Mouse (Mus musculus): ENCODE measurements around the gene Sh2b1.

Sh2b1 gene

DNA sequence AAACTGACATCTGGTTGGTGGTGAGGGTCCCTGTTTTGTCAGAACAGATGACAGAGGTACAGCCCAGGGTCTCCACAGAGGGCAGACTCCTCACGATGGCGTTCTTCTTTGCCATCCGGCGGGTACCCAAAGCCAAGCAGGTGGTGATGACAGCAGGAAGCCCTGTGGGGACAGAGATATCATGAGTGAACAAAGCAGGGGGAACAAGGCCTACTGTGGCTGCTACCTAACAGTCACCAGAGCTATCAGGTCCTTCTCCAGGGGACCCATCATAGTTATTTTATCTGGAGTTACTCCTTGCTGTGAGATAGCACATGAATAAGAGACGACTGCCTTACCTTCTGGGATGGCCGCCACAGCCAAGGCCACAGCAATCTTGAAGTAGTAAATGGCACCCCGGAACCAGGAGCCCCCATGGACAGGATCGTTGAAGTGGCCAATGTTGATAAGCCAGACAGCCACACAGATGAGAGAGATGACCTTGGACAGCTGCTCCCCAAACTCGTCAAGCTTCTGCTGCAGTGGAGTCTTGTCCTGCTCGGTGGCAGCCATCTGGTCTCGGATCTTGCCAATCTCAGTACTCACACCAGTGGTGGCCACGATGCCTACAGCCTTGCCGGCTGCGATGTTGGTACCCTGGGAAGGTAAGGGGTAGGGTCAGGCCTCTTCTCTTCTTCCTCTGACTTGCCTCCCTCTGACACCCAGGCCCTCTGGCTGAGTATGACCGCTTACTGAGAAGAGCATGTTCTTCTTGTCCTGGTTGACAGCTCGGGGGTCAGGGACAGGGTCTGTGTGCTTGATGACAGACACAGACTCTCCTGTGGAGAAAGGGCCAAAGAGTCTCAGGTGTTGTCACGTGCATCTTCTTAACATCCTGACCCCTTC, 18.6 kb downstream of the Sh2b1 start:
- DNase-seq (ENCODE audit: low read depth, low spot score): no peak

DNA sequence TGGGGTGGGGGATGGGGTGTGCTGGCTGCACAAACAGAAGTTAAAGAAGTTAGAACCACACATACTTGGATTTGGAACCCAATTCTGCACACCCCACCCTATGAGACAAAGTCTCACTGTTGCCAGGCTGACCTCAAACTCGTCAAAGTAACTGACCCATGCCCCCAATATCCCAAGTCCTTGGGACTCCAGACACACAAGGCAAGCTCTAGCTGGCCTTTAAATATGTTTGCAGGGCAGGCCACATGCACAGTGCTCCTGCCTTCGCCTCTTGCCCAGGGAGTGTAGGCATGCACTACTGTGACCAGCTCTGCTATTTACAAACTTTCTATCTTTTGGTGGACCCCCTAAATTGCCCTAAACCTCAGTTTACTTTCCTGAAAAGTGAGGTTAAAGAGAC, 20.0 kb downstream of the Sh2b1 start:
- DNase-seq (ENCODE audit: low read depth, low spot score): no peak

DNA sequence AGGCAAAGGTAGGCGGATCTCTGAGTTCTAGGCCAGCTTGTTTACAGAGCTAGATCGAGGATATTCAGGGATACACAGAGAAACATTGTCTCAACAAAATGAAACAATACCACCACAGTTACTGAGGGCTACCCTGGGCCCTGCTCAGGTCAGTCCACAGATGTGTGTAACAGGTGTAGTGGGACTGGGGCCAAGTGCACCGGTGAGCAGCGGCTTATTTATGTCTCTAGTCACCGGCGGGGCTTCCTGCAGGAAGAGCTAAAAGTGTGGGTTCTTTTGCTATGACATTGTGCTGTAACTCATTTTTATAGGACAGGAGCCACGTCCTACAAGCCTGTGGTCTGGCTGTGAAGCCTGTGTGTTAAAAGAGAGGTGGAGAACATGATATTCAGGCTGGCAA, 21.4 kb downstream of the Sh2b1 start:
- no peak for DNase-seq (ENCODE audit: low read depth, low spot score)

DNA sequence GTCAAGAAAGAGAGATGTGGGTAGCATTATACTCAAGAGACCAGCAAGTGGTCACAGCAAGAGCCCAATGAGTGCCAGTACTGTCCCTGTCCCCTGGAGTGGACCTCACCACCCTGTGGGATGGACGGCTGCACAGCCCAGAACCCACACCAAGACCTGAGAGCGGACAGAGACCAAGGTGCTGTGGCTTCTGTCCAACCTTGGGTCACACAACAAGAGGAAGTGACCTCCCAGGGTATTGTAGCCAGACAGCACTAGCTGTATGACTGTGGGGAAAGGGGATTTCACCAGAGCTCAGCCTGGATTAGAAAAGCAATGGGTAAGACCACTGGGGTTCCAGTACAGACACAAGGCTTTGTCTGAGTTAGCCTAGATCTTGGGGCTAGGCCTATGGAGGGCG, 23.0 kb downstream of the Sh2b1 start:
- DNase-seq (ENCODE audit: low read depth, low spot score): no peak

DNA sequence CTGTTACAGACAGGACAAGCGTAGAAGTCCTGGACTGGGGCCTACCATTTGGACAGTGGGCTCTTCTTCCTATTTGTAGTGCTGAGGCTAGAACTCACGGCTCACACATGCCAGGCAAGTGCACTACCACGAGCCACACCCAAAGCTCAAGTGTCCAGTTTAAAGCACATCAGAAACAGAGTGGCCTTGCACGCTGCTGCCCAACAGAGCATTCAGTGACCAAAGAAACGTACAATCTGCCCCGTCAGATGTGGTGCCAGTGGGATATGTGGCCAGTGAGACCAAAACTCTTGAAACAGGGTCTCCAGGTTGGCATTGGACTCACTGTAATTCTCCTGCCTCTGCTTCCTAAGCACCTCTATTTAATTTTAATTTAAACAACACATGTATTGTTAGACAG, 24.6 kb downstream of the Sh2b1 start:
- no peak for DNase-seq (ENCODE audit: low read depth, low spot score)

DNA sequence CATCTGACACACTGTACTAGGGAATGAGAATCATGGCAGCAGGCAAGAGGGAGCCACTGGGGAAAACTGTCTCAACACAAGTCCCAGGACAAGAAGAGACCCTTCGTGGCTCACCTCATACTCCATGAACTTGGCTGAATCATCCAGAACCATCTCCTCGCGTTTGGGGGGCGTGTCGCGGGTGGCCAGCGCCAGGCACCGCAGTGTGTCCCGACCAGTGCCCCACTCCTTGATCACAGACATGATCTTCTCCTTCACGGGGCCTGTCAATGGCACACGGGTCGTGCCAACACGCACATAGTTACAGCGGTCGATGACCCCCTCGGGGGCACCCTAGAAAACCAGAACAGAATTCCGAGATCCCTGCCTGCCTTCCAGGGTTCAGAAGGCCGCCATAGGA, 25.2 kb downstream of the Sh2b1 start:
- no peak for DNase-seq (ENCODE audit: low read depth, low spot score)

DNA sequence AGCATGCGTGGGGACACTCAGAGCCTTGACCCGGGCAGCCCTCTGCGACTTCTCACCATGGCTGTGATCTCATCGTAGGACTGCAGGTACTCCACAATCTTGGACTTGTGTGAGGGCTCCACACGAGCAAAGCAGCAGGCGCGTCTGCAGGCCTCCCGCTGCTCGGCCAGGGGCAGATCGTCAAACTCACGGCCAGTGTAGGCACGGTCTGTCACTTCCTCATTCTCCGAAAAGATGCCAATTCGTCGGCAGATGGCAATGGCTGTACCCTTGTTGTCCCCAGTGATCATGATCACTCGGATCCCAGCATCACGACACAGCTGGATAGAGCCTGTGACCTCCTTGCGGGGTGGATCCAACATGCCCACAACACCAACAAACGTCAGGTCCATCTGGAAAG, 26.7 kb downstream of the Sh2b1 start:
- DNase-seq (ENCODE audit: low read depth, low spot score): no peak

DNA sequence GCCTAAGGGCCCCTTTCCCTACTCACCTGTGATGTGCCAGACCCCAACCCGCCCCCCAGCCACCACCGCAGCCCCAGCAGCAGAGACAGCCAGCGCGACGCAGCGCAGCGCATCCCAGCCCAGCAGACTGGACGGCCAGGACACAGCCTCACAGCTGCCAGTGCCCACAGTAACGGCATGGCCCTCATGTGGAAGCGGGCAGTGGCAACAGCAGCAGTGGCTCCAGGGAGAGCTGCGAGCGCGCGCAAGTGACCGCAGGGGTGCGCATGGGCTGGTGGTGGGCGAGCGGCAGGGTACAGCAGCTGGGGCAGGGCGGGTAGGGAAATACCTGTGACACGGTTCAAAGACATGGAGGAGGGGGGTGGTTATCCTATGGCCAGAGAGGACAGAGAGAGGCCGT, 29.0 kb downstream of the Sh2b1 start:
- no peak for DNase-seq (ENCODE audit: low read depth, low spot score)

DNA sequence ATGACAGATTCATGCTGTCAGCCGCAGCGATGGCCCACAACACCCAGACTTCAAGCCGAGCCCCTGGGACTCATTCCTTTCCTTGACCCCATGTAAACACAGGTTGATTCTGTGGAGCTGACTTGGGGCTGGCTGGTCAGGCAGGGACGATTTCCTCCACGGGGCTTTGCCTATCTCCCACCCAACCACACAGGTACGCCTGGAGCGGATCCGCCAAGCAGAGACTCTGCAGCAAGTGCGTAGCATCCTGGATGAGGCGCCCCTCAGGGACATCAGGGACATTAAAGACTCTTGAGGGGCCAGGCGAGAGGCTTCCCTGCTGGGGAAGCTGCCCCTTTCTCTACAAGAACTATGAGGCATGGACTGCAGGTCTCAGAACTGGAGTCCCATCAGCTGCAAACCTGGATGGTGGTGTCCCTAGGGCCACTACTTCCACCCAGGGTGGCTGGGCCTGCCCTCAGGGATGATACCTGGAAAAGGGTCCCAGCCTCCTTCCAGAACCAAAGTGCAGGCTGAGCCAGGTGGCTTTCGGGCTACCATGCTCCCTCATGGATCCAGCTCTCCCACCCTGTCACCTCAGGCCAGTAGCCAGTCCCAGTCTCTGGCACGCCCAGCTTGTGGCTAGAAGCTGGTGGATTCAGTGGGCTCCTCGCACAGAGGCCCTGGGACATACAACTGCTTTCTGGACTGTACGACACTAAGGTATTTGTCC, 30.0 kb downstream of the Sh2b1 start:
- DNase-seq (ENCODE audit: low read depth, low spot score): no peak

DNA sequence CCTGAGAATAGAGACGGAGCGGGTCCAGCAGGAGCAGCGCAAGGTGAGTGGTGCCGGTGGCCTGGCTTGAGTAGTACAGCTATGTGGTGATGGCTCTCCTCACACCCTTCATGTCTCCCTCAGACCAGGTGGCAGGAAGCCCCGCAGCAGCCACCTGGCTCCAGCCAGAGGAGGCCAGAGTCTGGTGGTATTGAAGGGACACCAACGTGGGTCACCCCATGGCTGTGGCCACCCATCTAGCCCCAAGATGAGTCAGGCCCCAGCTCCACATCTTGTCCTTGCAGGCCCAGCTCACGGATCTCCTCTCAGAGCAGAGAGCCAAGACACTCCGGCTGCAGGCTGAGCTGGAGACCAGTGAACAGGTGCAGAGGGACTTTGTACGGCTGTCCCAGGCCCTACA, 30.7 kb downstream of the Sh2b1 start:
- no peak for DNase-seq (ENCODE audit: low read depth, low spot score)

DNA sequence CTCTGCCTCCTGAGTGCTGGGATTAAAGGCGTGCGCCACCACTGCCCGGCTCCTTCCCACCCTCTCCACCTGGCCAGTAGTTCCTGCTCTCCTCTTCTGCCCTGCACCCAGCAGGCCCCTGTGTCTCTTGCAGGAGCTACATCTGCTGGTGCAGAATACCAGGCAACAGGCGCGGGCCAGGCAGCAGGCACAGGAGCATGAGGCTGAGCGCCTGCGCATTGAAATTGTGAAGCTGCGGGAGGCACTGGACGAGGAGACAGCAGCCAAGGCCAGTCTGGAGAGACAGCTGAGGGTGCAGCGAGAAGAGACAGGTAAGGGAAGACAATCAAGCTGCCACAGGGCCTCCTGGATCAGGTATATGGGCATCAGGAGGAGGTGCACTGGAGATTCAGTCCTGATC, 31.2 kb downstream of the Sh2b1 start:
- DNase-seq (ENCODE audit: low read depth, low spot score): no peak

DNA sequence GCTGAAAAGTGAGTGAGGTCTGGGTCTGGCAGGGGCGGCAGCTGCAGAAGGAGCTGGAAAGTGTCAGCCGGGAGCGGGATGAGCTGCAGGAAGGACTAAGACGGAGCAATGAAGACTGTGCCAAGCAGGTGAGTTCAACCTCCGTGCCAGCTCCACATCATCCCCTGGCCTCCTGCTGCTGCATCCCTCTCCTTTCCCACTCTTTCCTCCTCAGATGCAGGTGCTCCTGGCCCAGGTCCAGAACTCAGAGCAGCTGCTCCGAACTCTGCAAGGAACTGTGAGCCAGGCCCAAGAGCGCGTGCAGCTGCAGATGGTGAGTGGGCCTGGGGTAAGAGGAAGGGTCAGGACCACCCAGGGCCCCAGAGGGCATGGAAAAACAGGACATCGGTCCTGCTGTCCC, 35.1 kb downstream of the Sh2b1 start:
- no peak for DNase-seq (ENCODE audit: low read depth, low spot score)

DNA sequence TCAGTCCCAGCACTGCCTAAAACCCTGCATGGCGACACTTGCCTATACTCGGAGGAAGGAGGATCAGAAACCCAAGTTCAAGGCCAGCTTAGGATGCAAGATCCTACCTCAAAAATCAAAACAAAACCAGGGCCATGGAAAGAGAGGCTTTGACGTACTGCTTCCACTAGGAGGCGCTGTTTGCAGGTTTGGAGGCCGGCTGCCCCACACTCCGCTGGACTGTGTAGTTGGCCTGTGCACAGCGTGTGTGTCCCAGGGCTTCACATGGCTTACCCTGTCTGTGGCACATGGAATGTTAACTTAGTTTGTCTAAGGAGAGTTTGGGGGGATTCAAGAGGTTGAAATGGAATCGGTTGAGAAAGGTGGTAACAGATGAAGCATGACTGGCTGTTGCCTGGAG, 38.4 kb downstream of the Sh2b1 start:
- DNase-seq (ENCODE audit: low read depth, low spot score): peak; percentile 62

DNA sequence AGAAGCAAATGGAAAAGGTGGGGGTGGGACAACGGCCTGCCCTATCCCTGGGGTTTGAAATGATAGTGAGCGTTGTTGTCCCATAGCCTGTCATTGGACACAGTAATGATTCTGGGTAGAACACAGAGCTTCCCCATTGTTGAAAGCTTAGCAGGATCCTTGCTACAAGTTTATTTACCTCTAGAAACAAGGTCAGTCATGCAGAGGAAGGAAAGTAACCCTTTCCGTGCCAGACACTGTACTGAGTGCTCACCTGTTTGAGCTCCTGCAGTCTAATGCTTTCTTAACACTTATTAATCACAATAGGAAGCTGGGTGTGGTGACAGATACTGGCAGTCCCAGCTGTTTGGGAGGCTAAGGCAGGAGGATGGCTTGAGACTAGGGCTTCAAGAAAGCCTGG, 39.4 kb downstream of the Sh2b1 start:
- DNase-seq (ENCODE audit: low read depth, low spot score): no peak

DNA sequence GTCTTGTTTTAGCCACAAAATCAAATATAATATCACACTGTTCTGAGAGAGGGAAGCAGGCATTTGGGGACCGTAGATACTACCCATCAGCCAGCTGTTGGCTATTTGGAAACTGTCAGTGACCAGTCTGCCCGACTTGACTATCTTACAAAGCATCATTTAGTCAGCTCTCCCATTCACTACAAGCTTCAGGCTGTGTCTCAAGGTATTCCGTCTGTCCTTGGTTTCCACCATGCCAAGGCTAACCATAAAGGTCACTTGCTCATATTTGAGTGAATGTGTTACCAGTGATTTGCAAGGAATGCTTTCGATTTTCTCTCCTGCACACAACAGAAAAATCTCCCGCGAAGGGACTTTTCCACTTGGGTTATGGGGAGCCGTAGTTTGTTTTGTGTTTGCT, 40.5 kb downstream of the Sh2b1 start:
- DNase-seq (ENCODE audit: low read depth, low spot score): no peak

DNA sequence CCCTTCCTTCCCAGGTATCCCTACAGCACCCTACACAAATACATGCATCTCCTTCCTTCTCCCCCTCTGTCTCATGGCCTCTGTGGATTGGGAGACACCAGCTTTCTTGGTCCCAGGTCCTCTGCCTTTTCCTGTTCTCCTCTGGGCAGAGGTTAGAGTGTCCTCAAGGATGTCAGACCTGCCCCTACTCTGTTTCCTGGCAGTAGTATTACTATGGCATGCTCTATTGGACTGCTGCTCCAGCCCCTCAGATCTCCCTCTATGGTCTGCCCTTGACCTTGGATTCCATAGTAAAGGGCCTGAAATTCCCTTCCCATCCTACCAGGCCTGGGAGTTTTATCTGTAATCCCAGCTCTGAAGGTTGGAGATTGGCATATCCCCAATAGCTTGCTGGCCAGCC, 45.1 kb downstream of the Sh2b1 start:
- DNase-seq (ENCODE audit: low read depth, low spot score): no peak

DNA sequence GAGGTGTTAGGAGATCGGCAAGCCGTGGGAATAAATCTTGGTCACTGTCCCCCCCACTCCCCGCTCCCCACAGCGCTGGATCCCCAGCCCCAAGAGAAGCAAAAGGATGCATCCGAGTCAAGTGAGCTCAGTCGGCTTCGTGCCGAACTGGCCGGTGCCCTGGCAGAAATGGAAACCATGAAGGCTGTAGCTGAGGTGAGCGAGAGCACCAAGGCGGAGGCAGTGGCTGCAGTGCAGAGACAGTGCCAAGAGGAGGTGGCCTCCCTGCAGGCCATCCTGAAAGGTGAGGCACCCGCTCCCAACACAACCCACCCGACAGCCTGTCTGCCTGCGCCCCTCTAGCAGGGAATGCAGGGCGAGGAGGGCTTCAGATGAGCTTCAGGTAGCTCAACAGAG, 45.7 kb downstream of the Sh2b1 start:
- peak; percentile 12 for DNase-seq (ENCODE audit: low read depth, low spot score)

DNA sequence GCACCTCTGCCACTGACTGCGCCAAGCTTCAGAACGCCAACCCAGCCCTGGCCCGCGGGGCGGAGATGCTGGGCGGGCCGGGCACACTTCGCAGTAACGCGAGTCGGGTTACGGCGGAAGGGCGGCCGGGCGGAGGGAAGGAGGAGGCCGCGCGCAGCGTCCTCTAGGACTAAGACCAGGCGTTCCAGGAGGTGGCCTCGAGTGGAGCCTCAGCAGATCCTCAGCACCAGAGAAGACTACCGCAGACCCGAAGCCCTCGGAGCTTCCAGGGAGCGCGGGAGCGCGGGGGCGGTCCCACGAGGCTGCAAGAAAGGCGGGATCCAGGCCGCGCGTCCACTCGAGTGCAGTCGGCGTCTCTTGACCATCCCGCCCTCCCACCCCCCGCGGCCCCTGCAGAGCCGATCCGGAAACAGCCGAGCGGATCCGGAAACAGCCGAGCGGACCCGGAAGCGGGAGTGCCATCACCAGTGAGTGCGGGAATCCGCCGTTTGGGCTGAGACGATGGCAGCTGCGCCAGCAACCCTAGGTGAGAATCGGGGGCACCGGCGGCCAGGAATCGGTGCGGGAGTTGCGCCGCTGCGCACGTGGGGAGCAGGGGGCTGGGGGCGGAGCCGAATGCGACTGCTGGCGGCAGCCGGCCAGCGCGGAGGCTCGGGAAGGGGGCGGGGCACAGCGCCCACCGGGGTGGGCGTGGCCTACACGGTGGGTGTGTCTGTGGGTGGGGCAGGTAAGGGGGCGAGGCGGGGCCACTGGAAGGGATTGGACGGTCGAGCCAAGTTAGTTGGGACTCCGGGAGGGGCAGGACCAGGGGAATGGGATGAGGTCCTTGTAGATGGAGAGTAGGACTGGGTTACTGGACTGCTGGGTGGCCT, 46.4 kb downstream of the Sh2b1 start, which contains the start of gene Rabep2:
Gene Rabep2, plus strand, starts transcription at position 129 of the 872 bp plus-strand sequence.
- peak; percentile 96 for DNase-seq (ENCODE audit: low read depth, low spot score)

DNA sequence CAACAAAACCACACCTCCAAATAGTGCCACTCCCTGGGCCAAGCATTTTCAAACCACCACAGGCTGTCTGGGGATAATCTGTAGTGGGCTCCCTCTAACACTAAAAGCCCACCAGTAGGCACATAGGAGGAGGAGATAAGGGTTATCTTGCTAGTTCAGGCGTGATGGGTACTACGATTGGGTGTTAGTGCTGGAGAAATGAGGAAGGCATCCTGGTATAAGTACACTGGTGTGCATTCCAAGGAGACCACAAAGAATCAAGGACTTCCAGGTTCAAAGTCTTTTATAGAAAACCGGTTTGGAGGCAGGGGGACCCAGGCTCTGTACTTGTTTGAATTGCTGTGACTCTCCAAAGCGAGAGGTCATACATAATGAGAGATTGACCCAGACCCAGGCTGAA, 47.1 kb downstream of the Sh2b1 start:
- peak; percentile 3 for DNase-seq (ENCODE audit: low read depth, low spot score)

DNA sequence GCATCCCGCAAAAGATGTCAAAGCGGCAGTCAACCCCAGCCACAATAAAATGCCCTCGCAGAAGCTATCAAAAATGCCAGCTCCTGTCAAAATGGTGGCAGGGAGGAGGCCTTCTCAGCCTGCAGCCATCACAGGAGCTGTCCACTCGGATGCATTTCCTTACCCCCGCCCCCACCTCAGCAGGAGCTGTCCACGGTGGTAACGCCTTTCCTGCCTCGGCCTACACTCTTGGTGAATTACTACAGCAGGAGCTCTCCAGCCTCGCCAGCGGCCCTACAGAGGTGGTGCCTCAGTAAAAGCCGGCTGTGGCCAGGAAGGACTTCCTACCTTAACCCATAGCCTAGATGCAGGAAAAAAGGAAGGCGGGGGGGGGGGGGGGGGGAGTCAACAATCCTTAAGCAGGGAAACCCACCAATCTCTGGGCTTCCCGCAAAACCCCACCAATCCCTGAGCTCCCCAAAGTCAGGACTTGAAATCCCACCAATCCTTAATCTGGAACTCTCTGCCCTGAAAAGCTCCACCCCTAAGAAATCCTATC, 47.8 kb downstream of the Sh2b1 start:
- no peak for DNase-seq (ENCODE audit: low read depth, low spot score)

DNA sequence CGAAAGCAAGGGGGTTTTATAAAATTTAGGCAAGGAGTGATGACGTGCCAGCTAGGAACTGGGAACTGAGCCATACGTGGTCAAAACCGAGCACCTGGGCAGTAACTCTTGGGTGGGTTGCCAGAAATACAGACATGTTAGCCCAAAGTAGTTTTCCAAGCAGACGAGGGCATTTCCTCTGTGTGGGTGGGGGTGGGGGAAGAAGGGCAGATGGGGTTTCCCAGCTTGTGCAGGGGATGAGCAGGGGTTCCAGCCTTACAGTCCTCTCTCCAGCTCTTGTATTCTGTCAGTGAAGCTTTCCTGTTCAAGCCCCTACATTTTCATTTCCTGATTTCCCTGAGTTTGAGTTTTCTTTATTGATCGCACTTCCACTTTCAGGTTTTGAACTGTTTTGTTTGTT, 51.1 kb downstream of the Sh2b1 start:
- DNase-seq (ENCODE audit: low read depth, low spot score): no peak

DNA sequence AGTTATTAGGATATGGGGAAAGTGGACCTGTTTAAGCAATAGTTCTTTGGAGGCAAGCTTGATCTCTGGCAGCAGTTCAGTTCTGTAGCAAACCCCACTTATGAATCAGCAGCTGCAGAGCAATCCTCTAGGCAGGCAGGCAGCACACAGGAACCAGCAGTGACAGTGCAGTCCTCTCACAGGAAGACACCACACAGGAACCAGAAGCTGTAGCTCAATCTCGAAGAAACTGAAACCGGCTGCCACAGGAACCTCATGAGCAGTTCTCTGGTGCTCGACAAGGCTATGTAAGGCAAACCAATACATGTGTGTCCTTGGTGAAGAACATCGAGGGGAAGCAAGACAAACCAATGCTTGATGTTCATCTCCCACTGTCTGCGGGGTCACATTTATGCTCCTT, 53.5 kb downstream of the Sh2b1 start:
- DNase-seq (ENCODE audit: low read depth, low spot score): no peak

Data from brain, adult 2 months (tissue).